Mouse (Mus musculus) CH12.LX (cell line): ENCODE measurements around the gene Map1b. TPM values are rescaled to one million over a fixed set of nuclear protein-coding genes. Genes with fewer than 3 reads are reported as not detected.

Experiments used
- DNase-seq: peaks from one replicate; pipeline ENCODE4 v3.0.0-alpha.2; 2013; ENCODE audit errors: extremely low read depth
- H3K27ac ChIP-seq: 2 replicates; pipeline ENCODE4 v1.5.1; 2012; ENCODE audit warnings: low read depth, mild to moderate bottlenecking, control low read depth, moderate library complexity; ENCODE audit not compliant: insufficient read depth
- H3K27me3 ChIP-seq: replicated peaks from 2 replicates; pipeline ENCODE3; 2012; ENCODE audit warnings: inconsistent platforms
- H3K36me3 ChIP-seq, 2 experiments: replicated peaks in 1 of 2; 2 replicates each; pipeline versions ENCODE3 to v1.6.1; 2012; ENCODE audit warnings: inconsistent platforms in 1 of 2, low read length in 1 of 2, mild to moderate bottlenecking in 1 of 2, mixed read lengths in 1 of 2, moderate library complexity in 1 of 2; ENCODE audit not compliant: control insufficient read depth in 1 of 2, insufficient read depth in 1 of 2
- H3K4me1 ChIP-seq, 2 experiments: 2 replicates each; pipeline ENCODE4 v1.6.1; 2012; ENCODE audit warnings: inconsistent platforms in 1 of 2, moderate library complexity in 1 of 2; ENCODE audit not compliant: insufficient read depth in 2 of 2, control insufficient read depth in 1 of 2
- H3K4me2 ChIP-seq: 2 replicates; pipeline ENCODE4 v1.6.1; 2012; ENCODE audit warnings: low read depth, mild to moderate bottlenecking, control low read depth; ENCODE audit not compliant: poor library complexity, insufficient read depth, severe bottlenecking
- H3K4me3 ChIP-seq, 3 experiments: fragments of 150-350 bp in 1 of 3; sonication (generic) in 1 of 3; replicated peaks in 1 of 3; 2 replicates each; pipeline versions ENCODE3 to v1.5.1; 2011 to 2012; ENCODE audit warnings: low read depth in 2 of 3, low read length in 2 of 3, mild to moderate bottlenecking in 2 of 3, moderate library complexity in 2 of 3, control low read depth in 1 of 3, improper control_type of control experiment in 1 of 3, inconsistent platforms in 1 of 3, mixed read lengths in 1 of 3; ENCODE audit not compliant: poor library complexity in 1 of 3
- H3K79me2 ChIP-seq: replicated peaks from 2 replicates; pipeline ENCODE4 v1.6.1; 2012; ENCODE audit warnings: mild to moderate bottlenecking, moderate library complexity; ENCODE audit not compliant: control insufficient read depth, poor library complexity, insufficient read depth, severe bottlenecking; ENCODE audit errors: extremely low read depth
- H3K9ac ChIP-seq: 2 replicates; pipeline ENCODE4 v1.6.1; 2012; ENCODE audit warnings: low read depth, mild to moderate bottlenecking, control low read depth, moderate library complexity; ENCODE audit not compliant: insufficient read depth
- H3K9me3 ChIP-seq: replicated peaks from 2 replicates; pipeline ENCODE3; 2012; ENCODE audit warnings: low read length, inconsistent platforms, mixed read lengths
- CHD2 ChIP-seq: IDR thresholded peaks from 2 replicates; pipeline ENCODE4 v1.6.1; 2011; ENCODE audit warnings: low read length, improper control_type of control experiment
- CTCF ChIP-seq, 2 experiments: IDR thresholded peaks in 1 of 2; conservative IDR thresholded peaks in 1 of 2; 2 replicates each; pipeline ENCODE4 v1.5.1; 2011 to 2012; ENCODE audit warnings: low read depth in 2 of 2, low read length in 2 of 2, improper control_type of control experiment in 1 of 2, inconsistent platforms in 1 of 2, mild to moderate bottlenecking in 1 of 2, moderate library complexity in 1 of 2
- KAT2A ChIP-seq: IDR thresholded peaks from 2 replicates; pipeline ENCODE4 v1.6.1; 2012; ENCODE audit warnings: low read length, improper control_type of control experiment, inconsistent platforms; ENCODE audit not compliant: insufficient replicate concordance
- MAFK ChIP-seq: IDR thresholded peaks from 2 replicates; pipeline ENCODE4 v1.6.1; 2011; ENCODE audit warnings: low read length, improper control_type of control experiment; ENCODE audit not compliant: insufficient replicate concordance
- NELFE ChIP-seq: IDR thresholded peaks from 2 replicates; pipeline ENCODE4 v1.6.1; 2011; ENCODE audit warnings: low read depth, low read length, improper control_type of control experiment
- NRF1 ChIP-seq: IDR thresholded peaks from 2 replicates; pipeline ENCODE4 v1.6.1; 2014; ENCODE audit warnings: low read depth, mild to moderate bottlenecking, inconsistent platforms, low read length, improper control_type of control experiment, moderate library complexity
- RCOR1 ChIP-seq: conservative IDR thresholded peaks from 2 replicates; pipeline ENCODE4 v1.6.1; 2012; ENCODE audit warnings: low read depth, mild to moderate bottlenecking, inconsistent platforms, low read length, improper control_type of control experiment
- SIN3A ChIP-seq: IDR thresholded peaks from 2 replicates; pipeline ENCODE4 v1.6.1; 2012; ENCODE audit warnings: low read length, improper control_type of control experiment, inconsistent platforms
- TCF12 ChIP-seq: IDR thresholded peaks from 2 replicates; pipeline ENCODE4 v1.6.1; 2014; ENCODE audit warnings: low read depth, mild to moderate bottlenecking, inconsistent platforms, low read length, improper control_type of control experiment
- UBTF ChIP-seq: IDR thresholded peaks from 2 replicates; pipeline ENCODE4 v1.6.1; 2012; ENCODE audit warnings: low read depth, mild to moderate bottlenecking, inconsistent platforms, low read length, improper control_type of control experiment, moderate library complexity
- USF1 ChIP-seq: IDR thresholded peaks from 2 replicates; pipeline ENCODE4 v1.6.1; 2014; ENCODE audit warnings: low read depth, mild to moderate bottlenecking, inconsistent platforms, low read length, improper control_type of control experiment
- USF2 ChIP-seq: conservative IDR thresholded peaks from 2 replicates; pipeline ENCODE4 v1.6.1; 2011; ENCODE audit warnings: low read depth, low read length, improper control_type of control experiment
- ZMIZ1 ChIP-seq: IDR thresholded peaks from 2 replicates; pipeline ENCODE4 v1.6.1; 2012; ENCODE audit warnings: low read depth, mild to moderate bottlenecking, inconsistent platforms, low read length, improper control_type of control experiment
- ZNF384 ChIP-seq: IDR thresholded peaks from 2 replicates; pipeline ENCODE4 v1.6.1; 2012; ENCODE audit warnings: low read depth, low read length, improper control_type of control experiment, inconsistent platforms
- dilution Hi-C: fragments of 300-500 bp; cut with MboI; formaldehyde crosslinking; loops from 2 replicates; pipeline ENCODE4 v1.14.3; 2020; ENCODE audit warnings: low sequenced_read_pairs; ENCODE audit not compliant: extremely low pct_unique_long_range_greater_than_20kb, extremely low pct_ligation_motif_present
- in situ Hi-C: fragments of 300-500 bp; cut with MboI; formaldehyde crosslinking; loops from 3 replicates; pipeline ENCODE4 v1.14.3; 2019; ENCODE audit warnings: low sequenced_read_pairs, low pct_ligation_motif_present, low pct_unique_long_range_greater_than_20kb, mixed read lengths
- polyA plus RNA-seq: library from polyadenylated mRNA; unstranded; fragments of >175 nt; gene quantifications from 2 replicates; pipeline ENCODE4 v1.2.1, GENCODE M21; 2012; ENCODE audit warnings: low read depth; ENCODE audit not compliant: insufficient read length
- total RNA-seq, 2 experiments: library from RNA; depleted of rRNA; stranded (reverse); fragments of 300-350 nt in 1 of 2; fragments of >200 nt in 1 of 2; gene quantifications; 2 replicates each; pipeline ENCODE4 v1.2.3; 2012 to 2014

Map1b gene
- total and polyA plus RNA-seq, 3 experiments = 0.04 to 0.08 TPM; not detected in 1

DNA sequence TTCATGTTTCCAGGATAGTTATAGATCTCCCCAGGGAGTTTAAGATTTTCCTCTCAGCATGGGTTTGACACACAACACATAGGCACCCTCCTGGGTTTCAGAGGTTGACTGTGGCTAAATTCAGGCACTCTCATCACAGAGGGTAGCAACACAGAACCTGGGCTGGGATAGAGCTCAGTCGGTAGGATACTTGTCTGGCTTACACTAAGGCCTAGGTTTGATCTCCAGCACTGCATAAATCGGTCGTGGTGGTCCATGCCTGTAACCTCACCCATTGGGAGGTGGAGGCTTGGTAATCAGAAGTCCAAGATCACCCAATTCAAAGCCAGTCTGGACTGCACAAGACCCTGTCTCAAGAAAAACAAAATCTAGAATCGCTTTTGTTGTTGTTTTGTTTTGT lies 68.1 kb downstream of the Map1b start:
- in situ Hi-C loops (no loop called here), dilution Hi-C loops (no loop called here)
- Histone ChIP-seq H3K4me1 (no peaks in the 10 kb centered on the region), H3K27ac (no peak overlapping the region), H3K79me2 (no peaks in the 10 kb centered on the region), H3K4me3 (no peak overlapping the region), H3K9me3 (peaks cover 2% of the 10 kb centered on the region), H3K4me2 (no peak overlapping the region), H3K27me3 (peaks cover 2% of the 10 kb centered on the region), H3K9ac (no peak overlapping the region), H3K36me3 (no peaks in the 10 kb centered on the region)
- DNase-seq = no peak
- TF ChIP-seq CTCF (conservative IDR thresholded peaks at IDR 0.05 in 1 of 2, IDR thresholded peaks at IDR 0.05 in 1 of 2; ENCODE audit: low read depth in 2 of 2, low read length in 2 of 2) (no peak), MAFK (no peak)

- Histone ChIP-seq H3K9ac (no peak overlapping the region), H3K4me3 (no peak overlapping the region), H3K79me2 (no peaks in the 10 kb centered on the region), H3K36me3 (no peaks in the 10 kb centered on the region), H3K9me3 (peaks cover 2% of the 10 kb centered on the region), H3K4me1 (no peaks in the 10 kb centered on the region), H3K4me2 (no peak overlapping the region), H3K27ac (no peak overlapping the region), H3K27me3 (peaks cover 2% of the 10 kb centered on the region)
- in situ Hi-C loops (no loop called here), dilution Hi-C loops (no loop called here)
- no peak for DNase-seq
- TF ChIP-seq RCOR1 = no peak
- TF ChIP-seq CHD2 = no peak
- TF ChIP-seq NRF1 = no peak
- no peak for TF ChIP-seq ZMIZ1
- no peak for TF ChIP-seq KAT2A
- no peak for TF ChIP-seq USF2
- no peak for TF ChIP-seq UBTF
- no peak for TF ChIP-seq ZNF384
- no peak for TF ChIP-seq TCF12
- TF ChIP-seq NELFE = no peak
These were observed 68.7 kb downstream of the Map1b start for GRCm38 (mm10) chr13:99447403-99448199.

DNA sequence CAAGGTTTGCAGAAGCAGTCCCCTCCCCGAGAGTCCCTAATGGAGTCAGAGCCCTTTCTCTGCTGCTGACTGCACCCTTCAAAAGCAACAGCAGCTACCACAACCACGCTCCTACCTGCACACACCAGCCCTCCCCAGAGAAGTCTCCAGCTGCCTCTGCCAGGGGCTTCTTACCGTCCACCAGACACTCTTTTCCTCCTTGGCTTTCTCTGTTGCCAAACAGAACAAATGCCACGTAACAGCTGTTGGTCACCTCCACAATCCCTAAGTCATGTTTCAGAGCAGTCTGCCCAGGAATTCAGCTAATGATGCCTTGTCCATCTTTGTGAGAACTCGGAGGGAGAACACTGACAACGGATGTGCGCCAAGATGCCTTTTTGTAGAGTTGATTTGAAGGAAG lies 69.3 kb downstream of the Map1b start:
- peaks cover under 1% of the 10 kb centered on the region for H3K9me3 ChIP-seq
- TF ChIP-seq SIN3A = no peak
- TF ChIP-seq USF1 = no peak
- TF ChIP-seq ZNF384 = no peak
- no peaks in the 10 kb centered on the region for H3K79me2 ChIP-seq
- H3K27ac ChIP-seq = no peak overlapping the region
- H3K4me1 ChIP-seq = no peaks in the 10 kb centered on the region
- no peak overlapping the region for H3K4me2 ChIP-seq
- no peak overlapping the region for H3K4me3 ChIP-seq
- peaks cover 2% of the 10 kb centered on the region for H3K27me3 ChIP-seq
- H3K9ac ChIP-seq = no peak overlapping the region
- dilution Hi-C loops = no loop called here
- in situ Hi-C loops = no loop called here
- no peaks in the 10 kb centered on the region for H3K36me3 ChIP-seq
- no peak for DNase-seq
